Mouse (Mus musculus) MEL (cell line): ENCODE results near the gene Rcor2. TPM values are rescaled to one million over a fixed set of nuclear protein-coding genes. Genes with fewer than 3 reads are reported as not detected.

Experiments used
- DNase-seq: peaks from one replicate; pipeline ENCODE4 v3.0.0; 2011; ENCODE audit warnings: low read depth, low spot score
- H3K27ac ChIP-seq: 2 replicates; pipeline ENCODE4 v1.5.1; 2012; ENCODE audit warnings: low read depth, mild to moderate bottlenecking, control low read depth, low read length, moderate library complexity; ENCODE audit not compliant: control insufficient read depth
- H3K27me3 ChIP-seq, 2 experiments: fragments of 150-350 bp in 1 of 2; sonication (generic) in 1 of 2; 2 replicates each; pipeline ENCODE4 v1.6.1; 2012; ENCODE audit warnings: low read length in 2 of 2, mild to moderate bottlenecking in 2 of 2, improper control_type of control experiment in 1 of 2, moderate library complexity in 1 of 2; ENCODE audit not compliant: insufficient read depth in 2 of 2, control insufficient read depth in 1 of 2
- H3K36me3 ChIP-seq, 2 experiments: 2 replicates each; pipeline ENCODE4 v1.6.1; 2012 to 2014; ENCODE audit warnings: low read length in 2 of 2, improper control_type of control experiment in 1 of 2, inconsistent platforms in 1 of 2, mild to moderate bottlenecking in 1 of 2; ENCODE audit not compliant: insufficient read depth in 2 of 2, control insufficient read depth in 1 of 2
- H3K4me1 ChIP-seq, 2 experiments: fragments of 150-350 bp in 1 of 2; sonication (generic) in 1 of 2; 2 replicates each; pipeline ENCODE4 v1.6.1; 2012; ENCODE audit warnings: low read length in 2 of 2, improper control_type of control experiment in 1 of 2, mild to moderate bottlenecking in 1 of 2; ENCODE audit not compliant: insufficient read depth in 2 of 2, control insufficient read depth in 1 of 2
- H3K4me3 ChIP-seq, 2 experiments: fragments of 150-350 bp in 1 of 2; sonication (generic) in 1 of 2; 2 replicates each; pipeline ENCODE4 v1.5.1; 2012; ENCODE audit warnings: low read depth in 2 of 2, low read length in 2 of 2, mild to moderate bottlenecking in 2 of 2, moderate library complexity in 2 of 2, control low read depth in 1 of 2, improper control_type of control experiment in 1 of 2; ENCODE audit not compliant: control insufficient read depth in 1 of 2, insufficient read depth in 1 of 2
- H3K79me2 ChIP-seq: 2 replicates; pipeline ENCODE4 v1.6.1; 2012; ENCODE audit warnings: mild to moderate bottlenecking, low read length, moderate library complexity; ENCODE audit not compliant: control insufficient read depth, poor library complexity, insufficient read depth
- H3K9ac ChIP-seq: 2 replicates; pipeline ENCODE4 v1.6.1; 2012; ENCODE audit warnings: low read depth, mild to moderate bottlenecking, control low read depth, low read length, moderate library complexity; ENCODE audit not compliant: control insufficient read depth, poor library complexity, severe bottlenecking
- H3K9me3 ChIP-seq: fragments of 150-350 bp; sonication (generic); replicated peaks from 2 replicates; pipeline ENCODE4 v1.6.1; 2012; ENCODE audit warnings: mild to moderate bottlenecking, low read length, improper control_type of control experiment, moderate library complexity; ENCODE audit not compliant: insufficient read depth
- CHD1 ChIP-seq: IDR thresholded peaks from 2 replicates; pipeline ENCODE4 v1.6.1; 2012; ENCODE audit warnings: low read depth, mild to moderate bottlenecking, inconsistent platforms, low read length, improper control_type of control experiment
- CHD2 ChIP-seq: IDR thresholded peaks from 2 replicates; pipeline ENCODE4 v1.6.1; 2011; ENCODE audit warnings: low read length, improper control_type of control experiment
- CTCF ChIP-seq, 3 experiments: IDR thresholded peaks in 2 of 3; conservative IDR thresholded peaks in 1 of 3; 2 replicates each; pipeline ENCODE4 v1.5.1; 2011 to 2012; ENCODE audit warnings: low read length in 3 of 3, low read depth in 2 of 3, mild to moderate bottlenecking in 2 of 3, improper control_type of control experiment in 1 of 3, inconsistent platforms in 1 of 3, mixed read lengths in 1 of 3, moderate library complexity in 1 of 3; ENCODE audit not compliant: control insufficient read depth in 1 of 3, insufficient read depth in 1 of 3, poor library complexity in 1 of 3, severe bottlenecking in 1 of 3
- E2F4 ChIP-seq: IDR thresholded peaks from 2 replicates; pipeline ENCODE4 v1.6.1; 2011; ENCODE audit warnings: low read depth, low read length, improper control_type of control experiment, borderline replicate concordance
- ELF1 ChIP-seq: IDR thresholded peaks from 2 replicates; pipeline ENCODE4 v1.6.1; 2014; ENCODE audit warnings: low read depth, mild to moderate bottlenecking, inconsistent platforms, low read length, improper control_type of control experiment, moderate library complexity
- GABPA ChIP-seq: IDR thresholded peaks from 2 replicates; pipeline ENCODE4 v1.6.1; 2012; ENCODE audit warnings: low read depth, mild to moderate bottlenecking, inconsistent platforms, low read length, improper control_type of control experiment, moderate library complexity
- GATA1 ChIP-seq: IDR thresholded peaks from 2 replicates; pipeline ENCODE4 v1.6.1; 2011; ENCODE audit warnings: low read depth, low read length, improper control_type of control experiment
- JUND ChIP-seq: IDR thresholded peaks from 2 replicates; pipeline ENCODE4 v1.6.1; 2011; ENCODE audit warnings: low read depth, mild to moderate bottlenecking, improper control_type of control experiment, low read length
- MAFK ChIP-seq: IDR thresholded peaks from 2 replicates; pipeline ENCODE4 v1.6.1; 2011; ENCODE audit warnings: low read depth, mild to moderate bottlenecking, low read length, improper control_type of control experiment, borderline replicate concordance
- MAX ChIP-seq: IDR thresholded peaks from 2 replicates; pipeline ENCODE4 v1.6.1; 2011; ENCODE audit warnings: low read length, improper control_type of control experiment
- MAZ ChIP-seq: IDR thresholded peaks from 2 replicates; pipeline ENCODE4 v1.6.1; 2012; ENCODE audit warnings: low read depth, mild to moderate bottlenecking, inconsistent platforms, low read length, improper control_type of control experiment
- MEF2A ChIP-seq: IDR thresholded peaks from 2 replicates; pipeline ENCODE4 v1.6.1; 2014; ENCODE audit warnings: low read depth, mild to moderate bottlenecking, inconsistent platforms, low read length, improper control_type of control experiment; ENCODE audit not compliant: poor library complexity, insufficient replicate concordance, severe bottlenecking; ENCODE audit errors: extremely low read depth
- MYB ChIP-seq: IDR thresholded peaks from 2 replicates; pipeline ENCODE4 v1.6.1; 2011; ENCODE audit warnings: mild to moderate bottlenecking, low read depth, low read length, improper control_type of control experiment
- NRF1 ChIP-seq: IDR thresholded peaks from 2 replicates; pipeline ENCODE4 v1.6.1; 2014; ENCODE audit warnings: low read depth, mild to moderate bottlenecking, inconsistent platforms, low read length, improper control_type of control experiment, moderate library complexity; ENCODE audit not compliant: poor library complexity, insufficient read depth, severe bottlenecking
- POLR2A ChIP-seq, 2 experiments: IDR thresholded peaks; 2 replicates each; pipeline ENCODE4 v1.6.1; 2011 to 2012; ENCODE audit warnings: low read length in 2 of 2, mild to moderate bottlenecking in 2 of 2, control low read depth in 1 of 2, improper control_type of control experiment in 1 of 2, low read depth in 1 of 2, moderate library complexity in 1 of 2; ENCODE audit not compliant: control insufficient read depth in 1 of 2, insufficient read depth in 1 of 2, poor library complexity in 1 of 2
- POLR2AphosphoS2 ChIP-seq: IDR thresholded peaks from 2 replicates; pipeline ENCODE4 v1.6.1; 2011; ENCODE audit warnings: low read length, improper control_type of control experiment
- POLR2AphosphoS5 ChIP-seq: IDR thresholded peaks from 2 replicates; pipeline ENCODE4 v1.6.1; 2012; ENCODE audit warnings: low read depth, borderline replicate concordance, mild to moderate bottlenecking, inconsistent platforms, low read length, moderate library complexity, mixed read lengths
- RAD21 ChIP-seq: IDR thresholded peaks from 2 replicates; pipeline ENCODE4 v1.6.1; 2011; ENCODE audit warnings: mild to moderate bottlenecking, low read depth, low read length, improper control_type of control experiment
- RCOR1 ChIP-seq: IDR thresholded peaks from 2 replicates; pipeline ENCODE4 v1.6.1; 2012; ENCODE audit warnings: low read depth, mild to moderate bottlenecking, inconsistent platforms, low read length, improper control_type of control experiment
- SMC3 ChIP-seq: IDR thresholded peaks from 2 replicates; pipeline ENCODE4 v1.6.1; 2011; ENCODE audit warnings: low read depth, low read length, improper control_type of control experiment
- TCF12 ChIP-seq: IDR thresholded peaks from 2 replicates; pipeline ENCODE4 v1.6.1; 2014; ENCODE audit warnings: low read depth, mild to moderate bottlenecking, inconsistent platforms, low read length, improper control_type of control experiment, moderate library complexity
- USF1 ChIP-seq: IDR thresholded peaks from 2 replicates; pipeline ENCODE4 v1.6.1; 2014; ENCODE audit warnings: low read depth, mild to moderate bottlenecking, inconsistent platforms, low read length, improper control_type of control experiment, moderate library complexity
- USF2 ChIP-seq, 2 experiments: IDR thresholded peaks; 2 replicates each; pipeline ENCODE4 v1.6.1; 2011 to 2012; ENCODE audit warnings: improper control_type of control experiment in 2 of 2, low read length in 2 of 2, borderline replicate concordance in 1 of 2, inconsistent platforms in 1 of 2, low read depth in 1 of 2, mild to moderate bottlenecking in 1 of 2; ENCODE audit not compliant: insufficient read depth in 1 of 2
- ZC3H11A ChIP-seq: IDR thresholded peaks from 2 replicates; pipeline ENCODE4 v1.6.1; 2012; ENCODE audit warnings: low read depth, mild to moderate bottlenecking, inconsistent platforms, low read length, improper control_type of control experiment
- ZMIZ1 ChIP-seq: IDR thresholded peaks from 2 replicates; pipeline ENCODE4 v1.6.1; 2012; ENCODE audit warnings: low read depth, mild to moderate bottlenecking, inconsistent platforms, low read length, improper control_type of control experiment, moderate library complexity
- ZNF384 ChIP-seq: IDR thresholded peaks from 2 replicates; pipeline ENCODE4 v1.6.1; 2012; ENCODE audit warnings: low read depth, mild to moderate bottlenecking, inconsistent platforms, low read length, improper control_type of control experiment
- polyA plus RNA-seq, 2 experiments: library from polyadenylated mRNA; stranded (reverse) in 1 of 2; unstranded in 1 of 2; fragments of >175 nt in 1 of 2; fragments of >200 nt in 1 of 2; gene quantifications; 2 replicates each; pipeline versions ENCODE4 v1.2.1 to v1.2.4; 2012; ENCODE audit warnings: low replicate concordance in 2 of 2, low read depth in 1 of 2; ENCODE audit not compliant: insufficient read length in 2 of 2, insufficient read depth in 1 of 2, missing spikeins in 1 of 2
- total RNA-seq: library from RNA; depleted of rRNA; stranded (reverse); fragments of 300-350 nt; gene quantifications from 2 replicates; pipeline ENCODE4 v1.2.3, GENCODE M21; 2012

The Rcor2 gene
- total and polyA plus RNA-seq, 3 experiments = 31.4 to 60.2 TPM; not detected in 1

GRCm38 (mm10) chr19:7257881-7258280, 9.2 kb upstream of the Rcor2 start:
- 0 out of 4 replicates have a peak, but pooled peaks cover 0 to 1% of the 10 kb centered on the region in 2 experiments for H3K27me3 ChIP-seq
- TF ChIP-seq MAFK (no peak), ZMIZ1 (no peak), CHD2 (no peak), ZC3H11A (no peak), MAZ (no peak), MEF2A (no peak), MYB (no peak), POLR2AphosphoS5 (no peak), RCOR1 (no peak), POLR2A (IDR thresholded peaks at IDR 0.05; ENCODE audit: control insufficient read depth in 1 of 2, insufficient read depth in 1 of 2, low read depth in 1 of 2, low read length in 2 of 2, poor library complexity in 1 of 2) (no peak), CHD1 (no peak), SMC3 (no peak)
- no peak overlapping the region for H3K27ac ChIP-seq
- H3K36me3 ChIP-seq = no peaks in the 10 kb centered on the region
- no peaks in the 10 kb centered on the region for H3K79me2 ChIP-seq
- DNase-seq = no peak
- no peak overlapping the region for H3K4me3 ChIP-seq
- no peak overlapping the region for H3K9ac ChIP-seq
- no peaks in the 10 kb centered on the region for H3K4me1 ChIP-seq
- no peaks in the 10 kb centered on the region for H3K9me3 ChIP-seq

- DNase-seq = no peak
- H3K9me3 ChIP-seq = no peaks in the 10 kb centered on the region
- no peak overlapping the region for H3K9ac ChIP-seq
- TF ChIP-seq ZC3H11A = no peak
- TF ChIP-seq GABPA = no peak
- TF ChIP-seq JUND = no peak
- TF ChIP-seq CTCF (IDR thresholded peaks at IDR 0.05 in 2 of 3, conservative IDR thresholded peaks at IDR 0.05 in 1 of 3; ENCODE audit: control insufficient read depth in 1 of 3, insufficient read depth in 1 of 3, low read depth in 2 of 3, low read length in 3 of 3, poor library complexity in 1 of 3, severe bottlenecking in 1 of 3) = no peak
- TF ChIP-seq USF1 = no peak
- no peak for TF ChIP-seq ZNF384
- no peak for TF ChIP-seq E2F4
- TF ChIP-seq RAD21 = no peak
- TF ChIP-seq NRF1 = no peak
- TF ChIP-seq POLR2AphosphoS5 = no peak
- no peak for TF ChIP-seq GATA1
- TF ChIP-seq USF2 (IDR thresholded peaks at IDR 0.05; ENCODE audit: borderline replicate concordance in 1 of 2, insufficient read depth in 1 of 2, low read depth in 1 of 2, low read length in 2 of 2) = no peak
- no peak for TF ChIP-seq POLR2AphosphoS2
- TF ChIP-seq MAFK = no peak
- TF ChIP-seq MAX = no peak
- TF ChIP-seq TCF12 = no peak
- TF ChIP-seq ELF1 = no peak
- no peaks in the 10 kb centered on the region for H3K79me2 ChIP-seq
- H3K27me3 ChIP-seq = no peaks in the 10 kb centered on the region
- H3K4me1 ChIP-seq = peaks cover 0 to 10% of the 10 kb centered on the region in 2 experiments; a peak in 3 of 4 replicates
- H3K36me3 ChIP-seq = peaks cover 0 to 4% of the 10 kb centered on the region in 2 experiments; a peak in 1 of 4 replicates
- H3K27ac ChIP-seq = no peak overlapping the region
- H3K4me3 ChIP-seq = no peak overlapping the region
These were observed 5.6 kb upstream of the Rcor2 start for GRCm38 (mm10) chr19:7261476-7261875.
